Mouse (Mus musculus) thymus, adult 2 months (tissue): ENCODE measurements around the gene Scd3.
A peak's percentile ranks its signal among the peaks of the same experiment; 100 is the strongest.

Experiments used
- CTCF ChIP-seq: fragments of 200-500 bp; IDR thresholded peaks from 2 replicates; pipeline ENCODE4 v1.5.1; 2012; ENCODE audit warnings: mild to moderate bottlenecking, control low read depth, low read length, moderate library complexity, borderline replicate concordance; ENCODE audit not compliant: control insufficient read depth, poor library complexity, insufficient read depth; ENCODE audit errors: extremely low read depth
- POLR2A ChIP-seq: fragments of 200-500 bp; IDR thresholded peaks from 2 replicates; pipeline ENCODE4 v1.6.1; 2012; ENCODE audit warnings: mild to moderate bottlenecking, low read length, control low read depth, moderate library complexity; ENCODE audit not compliant: control insufficient read depth, poor library complexity, insufficient read depth; ENCODE audit errors: extremely low read depth

GRCm38 (mm10) chr19:44195138-44195537 lies 7.9 kb upstream of the Scd3 start:
- TF ChIP-seq CTCF (peak; percentile 39; the same call in 1 of the 2 replicates), POLR2A (no peak)
